Mouse (Mus musculus): ENCODE data around the gene Vps13d.

DNA sequence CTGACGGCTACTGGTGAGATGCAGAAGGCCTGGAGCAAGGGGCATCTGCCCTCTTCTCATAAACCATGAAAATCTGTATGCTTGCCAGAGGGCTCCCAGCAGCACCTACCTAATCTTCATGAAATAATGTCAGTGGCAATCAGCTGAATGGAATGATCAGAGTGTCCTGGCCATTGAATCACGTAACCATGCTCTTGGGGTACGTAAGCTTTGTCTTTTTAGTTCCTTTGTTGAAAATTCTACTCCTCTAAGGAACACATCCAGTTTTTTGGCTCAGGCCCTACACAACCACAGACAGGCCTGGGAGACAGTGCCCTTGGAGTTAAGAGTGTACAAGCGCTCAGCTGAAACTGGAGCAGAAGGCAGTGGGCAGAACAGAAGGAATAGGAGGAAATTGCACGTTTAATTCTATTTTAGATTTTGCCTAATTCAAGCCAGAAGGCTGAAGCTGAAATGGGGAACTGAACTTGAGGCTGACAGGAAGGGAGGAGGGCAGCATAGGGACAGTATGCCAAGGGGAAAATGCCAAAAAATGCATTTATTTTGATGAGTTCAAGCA is 98.2 kb downstream of the Vps13d start:
- no peak for TF ChIP-seq CTCF (IDR thresholded peaks at IDR 0.05; ENCODE audit: borderline replicate concordance, control insufficient read depth, extremely low read depth, insufficient read depth, low read length, poor library complexity)
- no peak for TF ChIP-seq POLR2A (IDR thresholded peaks at IDR 0.05; ENCODE audit: control insufficient read depth, extremely low read depth, insufficient read depth, low read length, poor library complexity)
